Mouse (Mus musculus) kidney, embryonic 15.5 days (tissue): ENCODE measurements around the gene Tmem259. TPM values are rescaled to one million over a fixed set of nuclear protein-coding genes. Genes with fewer than 3 reads are reported as not detected.

Experiments used
- ATAC-seq: fragments of 200-750 bp; cut with Nextera tagmentation; replicated peaks from 2 replicates; pipeline ENCODE4 v1.8.0; 2017; ENCODE audit warnings: moderate TSS enrichment; ENCODE audit not compliant: low FRiP score
- H3K27ac ChIP-seq: fragments of 300-500 bp; sonication (generic); 2 replicates; pipeline ENCODE4 v1.5.1; 2015; ENCODE audit warnings: mild to moderate bottlenecking, inconsistent platforms
- H3K27me3 ChIP-seq: fragments of 300-500 bp; sonication (generic); 2 replicates; pipeline ENCODE4 v1.6.1; 2015; ENCODE audit warnings: inconsistent platforms
- H3K36me3 ChIP-seq: fragments of 300-500 bp; sonication (generic); 2 replicates; pipeline ENCODE4 v1.6.1; 2015; ENCODE audit warnings: inconsistent platforms
- H3K4me1 ChIP-seq: fragments of 300-500 bp; sonication (generic); 2 replicates; pipeline ENCODE4 v1.6.1; 2015; ENCODE audit warnings: inconsistent platforms
- H3K4me2 ChIP-seq: fragments of 300-500 bp; sonication (generic); 2 replicates; pipeline ENCODE4 v1.6.1; 2015; ENCODE audit warnings: moderate library complexity, mild to moderate bottlenecking, inconsistent platforms
- H3K4me3 ChIP-seq: fragments of 300-500 bp; sonication (generic); replicated peaks from 2 replicates; pipeline ENCODE4 v1.5.1; 2015; ENCODE audit warnings: mild to moderate bottlenecking, inconsistent platforms
- H3K9ac ChIP-seq: fragments of 300-500 bp; sonication (generic); 2 replicates; pipeline ENCODE4 v1.6.1; 2015; ENCODE audit warnings: mild to moderate bottlenecking, inconsistent platforms
- H3K9me3 ChIP-seq: fragments of 300-500 bp; sonication (generic); replicated peaks from 2 replicates; pipeline ENCODE4 v1.6.1; 2016; ENCODE audit warnings: inconsistent platforms
- WGBS: fragments of 180-500 bp; shearing (Covaris S2); methylation state at CpG from one replicate; pipeline ENCODE4 v1.1.7; 2015; ENCODE audit warnings: mixed read lengths; 5-methylcytosine and 5-hydroxymethylcytosine counted together
- polyA plus RNA-seq: library from polyadenylated mRNA; unstranded; fragments of >200 nt; fragmentation: Nextera tagmentation; extraction: Ambion mirVana; gene quantifications from 2 replicates; pipeline ENCODE4 v1.2.1, GENCODE M21; 2015

Tmem259 gene
- polyA plus RNA-seq, 1 experiment from 2014 or later = 17.5 TPM

GRCm38 (mm10) chr10:79994397-79995115 is 10.4 kb upstream of the Tmem259 start:
- no peak for ATAC-seq
- Histone ChIP-seq H3K9me3 (peaks cover 7% of the 10 kb centered on the region; the same call in 1 of the 2 replicates), H3K9ac (no peak overlapping the region), H3K27me3 (no peaks in the 10 kb centered on the region), H3K27ac (peak overlapping the region; percentile 5; the same call in 1 of the 2 replicates), H3K4me3 (no peak overlapping the region), H3K4me2 (no peak overlapping the region), H3K36me3 (peaks cover 46% of the 10 kb centered on the region), H3K4me1 (peaks cover 43% of the 10 kb centered on the region)
- 86% methylated on average over 16 of the region's 16 CpGs for WGBS

GRCm38 (mm10) chr10:79991548-79991947 is 7.4 kb upstream of the Tmem259 start:
- Histone ChIP-seq H3K27ac (no peak overlapping the region), H3K4me1 (peaks cover 51% of the 10 kb centered on the region), H3K36me3 (peaks cover 46% of the 10 kb centered on the region), H3K9me3 (peaks cover 7% of the 10 kb centered on the region; the same call in 1 of the 2 replicates), H3K9ac (no peak overlapping the region), H3K4me2 (peak overlapping the region; percentile 79), H3K4me3 (no peak overlapping the region), H3K27me3 (peaks cover 6% of the 10 kb centered on the region; the same call in 1 of the 2 replicates)
- 90% methylated on average over 6 of the region's 6 CpGs for WGBS
- ATAC-seq = no peak

DNA sequence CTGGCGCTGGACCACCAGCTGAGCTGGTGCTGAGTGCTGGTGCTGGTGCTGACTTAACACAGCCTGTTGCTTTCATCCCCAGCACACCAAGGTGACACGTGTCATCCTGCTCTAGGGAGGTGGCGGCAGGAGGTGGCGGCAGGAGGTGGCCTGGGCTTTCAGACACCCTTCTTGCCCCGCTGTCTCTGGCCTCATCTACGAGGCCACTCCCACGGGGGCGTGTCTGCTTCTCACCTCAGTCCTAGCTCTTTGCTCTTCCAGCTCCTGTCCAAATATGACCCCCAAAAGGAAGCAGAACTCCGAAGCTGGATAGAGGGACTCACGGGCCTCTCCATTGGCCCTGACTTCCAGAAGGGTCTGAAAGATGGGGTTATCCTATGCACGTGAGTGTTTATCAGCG is 7.0 kb upstream of the Tmem259 start:
- H3K9me3 ChIP-seq = peaks cover 7% of the 10 kb centered on the region; the same call in 1 of the 2 replicates
- H3K36me3 ChIP-seq = peaks cover 46% of the 10 kb centered on the region
- H3K27me3 ChIP-seq = peaks cover 6% of the 10 kb centered on the region; the same call in 1 of the 2 replicates
- no peak overlapping the region for H3K9ac ChIP-seq
- H3K27ac ChIP-seq = no peak overlapping the region
- no peak for ATAC-seq
- H3K4me2 ChIP-seq = peak overlapping the region; percentile 79
- 59% methylated on average over 12 of the region's 12 CpGs for WGBS
- peaks cover 53% of the 10 kb centered on the region for H3K4me1 ChIP-seq
- peak overlapping the region; percentile 14; the same call in 1 of the 2 replicates for H3K4me3 ChIP-seq

DNA sequence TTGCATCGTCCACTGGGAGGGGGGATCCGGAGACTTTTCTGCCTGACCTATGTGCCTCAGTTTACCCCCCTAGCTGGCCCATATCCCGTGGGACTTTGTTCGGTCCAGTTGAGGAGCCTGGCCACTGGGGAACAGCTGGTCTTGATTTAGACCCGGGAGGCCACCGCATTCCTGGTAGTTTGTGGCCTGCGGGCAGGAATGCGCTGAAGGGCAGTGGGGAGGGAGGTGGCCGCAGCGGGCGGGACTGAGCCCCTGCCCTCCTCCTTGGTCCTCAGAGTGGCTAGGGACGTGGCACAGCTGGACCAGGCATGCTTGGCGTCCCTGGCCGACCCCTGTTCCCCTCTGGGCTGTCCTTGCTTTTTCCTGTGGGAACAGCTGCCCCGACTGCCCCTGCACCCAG is 5.7 kb upstream of the Tmem259 start:
- WGBS = 8% methylated on average over 11 of the region's 15 CpGs
- Histone ChIP-seq H3K4me1 (peaks cover 57% of the 10 kb centered on the region), H3K9ac (peak overlapping the region; percentile 79), H3K36me3 (peaks cover 41% of the 10 kb centered on the region), H3K27me3 (peaks cover 6% of the 10 kb centered on the region; the same call in 1 of the 2 replicates), H3K4me3 (peak overlapping the region; percentile 71), H3K27ac (peak overlapping the region; percentile 99; the same call in 1 of the 2 replicates), H3K9me3 (peaks cover 7% of the 10 kb centered on the region; the same call in 1 of the 2 replicates), H3K4me2 (peak overlapping the region; percentile 79)
- ATAC-seq = no peak

DNA sequence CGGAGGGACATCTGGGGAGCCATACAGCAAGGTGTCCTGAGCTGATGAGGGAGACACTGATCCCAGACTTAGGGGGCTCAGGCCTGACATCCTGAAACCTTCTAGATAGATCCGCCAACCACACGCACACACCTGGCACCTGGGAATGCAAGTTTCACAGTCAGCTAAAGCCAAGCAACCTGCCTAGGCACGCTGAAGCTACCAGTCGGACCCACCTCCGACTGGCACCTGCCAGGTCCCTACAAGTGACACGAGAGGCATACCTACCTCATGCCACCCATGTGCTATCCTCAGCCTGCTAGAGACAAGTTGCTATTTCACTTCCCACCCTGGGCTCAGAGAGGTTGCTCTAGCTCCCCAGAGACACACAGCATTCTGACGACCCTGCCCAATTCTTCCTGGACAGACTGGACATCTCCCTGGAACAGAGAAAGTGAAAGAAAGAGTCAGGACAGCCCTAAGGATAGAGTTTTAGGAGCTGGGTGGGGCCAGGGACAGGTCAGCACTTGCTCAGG is 5.2 kb upstream of the Tmem259 start:
- peak overlapping the region; percentile 79 for H3K9ac ChIP-seq
- H3K27me3 ChIP-seq = peaks cover 6% of the 10 kb centered on the region; the same call in 1 of the 2 replicates
- peaks cover 35% of the 10 kb centered on the region for H3K36me3 ChIP-seq
- H3K4me2 ChIP-seq = peak overlapping the region; percentile 79
- no peak for ATAC-seq
- peak overlapping the region; percentile 99 for H3K27ac ChIP-seq
- 29% methylated on average over 8 of the region's 8 CpGs for WGBS
- H3K9me3 ChIP-seq = peaks cover 7% of the 10 kb centered on the region; the same call in 1 of the 2 replicates
- peaks cover 57% of the 10 kb centered on the region for H3K4me1 ChIP-seq
- H3K4me3 ChIP-seq = peak overlapping the region; percentile 71

DNA sequence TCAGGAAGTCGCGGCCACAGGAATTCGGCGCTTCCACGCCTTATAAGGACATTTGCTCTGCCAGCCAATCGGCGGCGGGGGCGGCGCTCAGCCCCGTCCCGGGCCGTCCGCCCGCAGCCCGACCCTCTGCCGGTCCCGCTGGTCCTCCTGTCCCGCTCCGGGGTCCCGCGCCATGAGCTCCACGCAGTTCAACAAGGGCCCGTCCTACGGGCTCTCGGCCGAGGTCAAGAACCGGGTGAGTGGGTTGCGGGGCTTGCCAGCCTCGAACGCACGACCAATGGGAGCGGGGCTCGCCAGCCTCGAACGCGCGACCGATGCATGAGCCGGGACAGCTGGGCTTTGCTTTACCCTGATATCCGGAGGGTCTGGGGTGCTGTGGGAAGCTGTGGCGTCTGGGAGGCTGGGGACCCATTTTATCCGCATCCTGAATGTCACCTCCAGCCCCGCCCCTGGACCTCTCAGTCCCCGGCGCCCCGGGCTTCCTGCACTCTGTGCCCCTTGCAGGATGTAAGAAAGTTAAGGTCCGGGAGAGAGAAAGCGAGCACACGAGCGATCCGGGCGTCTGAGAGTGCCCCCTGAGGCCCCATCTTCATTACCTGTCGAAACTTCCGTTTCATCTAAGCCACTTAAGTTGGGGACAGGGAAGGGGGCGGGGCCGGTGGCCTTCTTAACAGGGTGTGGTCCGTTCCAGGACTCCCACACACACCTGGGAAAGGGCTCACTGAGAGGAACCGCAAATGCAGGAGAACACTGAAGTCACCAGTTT is 4.6 kb upstream of the Tmem259 start, which contains the start of gene Cnn2:
TSS of gene Cnn2 (plus strand) at position 79 of the 766 bp plus-strand sequence.
- H3K27me3 ChIP-seq = peaks cover 6% of the 10 kb centered on the region; the same call in 1 of the 2 replicates
- peak; percentile 3; the same call in 1 of the 2 replicates for ATAC-seq
- H3K4me3 ChIP-seq = peak within 1 kb of the TSS; percentile 71
- under 1% methylated on average over 59 of the region's 59 CpGs for WGBS
- peak within 1 kb of the TSS; percentile 99 for H3K27ac ChIP-seq
- H3K4me1 ChIP-seq = peaks cover 57% of the 10 kb centered on the region
- peaks cover 7% of the 10 kb centered on the region; the same call in 1 of the 2 replicates for H3K9me3 ChIP-seq
- peak within 1 kb of the TSS; percentile 79 for H3K4me2 ChIP-seq
- peaks cover 30% of the 10 kb centered on the region for H3K36me3 ChIP-seq
- H3K9ac ChIP-seq = peak within 1 kb of the TSS; percentile 79

GRCm38 (mm10) chr10:79987771-79988505 is 3.8 kb upstream of the Tmem259 start:
- H3K36me3 ChIP-seq = peaks cover 23% of the 10 kb centered on the region
- H3K9ac ChIP-seq = peak overlapping the region; percentile 79
- 12% methylated on average over 27 of the region's 27 CpGs for WGBS
- peak overlapping the region; percentile 71 for H3K4me3 ChIP-seq
- no peak for ATAC-seq
- H3K27me3 ChIP-seq = peaks cover 6% of the 10 kb centered on the region; the same call in 1 of the 2 replicates
- peak overlapping the region; percentile 99 for H3K27ac ChIP-seq
- peaks cover 7% of the 10 kb centered on the region; the same call in 1 of the 2 replicates for H3K9me3 ChIP-seq
- peak overlapping the region; percentile 79 for H3K4me2 ChIP-seq
- peaks cover 63% of the 10 kb centered on the region for H3K4me1 ChIP-seq

GRCm38 (mm10) chr10:79986963-79987362 is 2.8 kb upstream of the Tmem259 start:
- H3K36me3 ChIP-seq = peaks cover 13% of the 10 kb centered on the region
- H3K27ac ChIP-seq = peak overlapping the region; percentile 99
- H3K9me3 ChIP-seq = peaks cover 7% of the 10 kb centered on the region; the same call in 1 of the 2 replicates
- peak overlapping the region; percentile 79 for H3K4me2 ChIP-seq
- no peak for ATAC-seq
- H3K4me3 ChIP-seq = peak overlapping the region; percentile 71
- peaks cover 6% of the 10 kb centered on the region; the same call in 1 of the 2 replicates for H3K27me3 ChIP-seq
- WGBS = 4% methylated on average over 11 of the region's 11 CpGs
- H3K9ac ChIP-seq = no peak overlapping the region; the same call in 1 of the 2 replicates
- peaks cover 71% of the 10 kb centered on the region for H3K4me1 ChIP-seq

- peaks cover 11% of the 10 kb centered on the region for H3K36me3 ChIP-seq
- peaks cover 6% of the 10 kb centered on the region; the same call in 1 of the 2 replicates for H3K27me3 ChIP-seq
- H3K4me1 ChIP-seq = peaks cover 76% of the 10 kb centered on the region
- WGBS = 34% methylated on average over 6 of the region's 6 CpGs
- H3K9ac ChIP-seq = no peak overlapping the region; the same call in 1 of the 2 replicates
- peak overlapping the region; percentile 99 for H3K27ac ChIP-seq
- ATAC-seq = no peak
- peak overlapping the region; percentile 79 for H3K4me2 ChIP-seq
- peaks cover 2% of the 10 kb centered on the region; the same call in 1 of the 2 replicates for H3K9me3 ChIP-seq
- peak overlapping the region; percentile 71 for H3K4me3 ChIP-seq
Observed at GRCm38 (mm10) chr10:79986232-79986878, 2.2 kb upstream of the Tmem259 start.

GRCm38 (mm10) chr10:79985334-79986231 is 1.5 kb upstream of the Tmem259 start:
- Histone ChIP-seq H3K36me3 (peaks cover 5% of the 10 kb centered on the region; the same call in 1 of the 2 replicates), H3K4me3 (peak overlapping the region; percentile 71), H3K9me3 (no peaks in the 10 kb centered on the region), H3K27ac (peak overlapping the region; percentile 99), H3K9ac (peak overlapping the region; percentile 79), H3K4me1 (peaks cover 71% of the 10 kb centered on the region), H3K4me2 (peak overlapping the region; percentile 72), H3K27me3 (peaks cover 6% of the 10 kb centered on the region; the same call in 1 of the 2 replicates)
- no peak for ATAC-seq
- WGBS = 5% methylated on average over 35 of the region's 35 CpGs
